Mouse (Mus musculus) embryonic facial prominence, embryonic 13.5 days (tissue): ENCODE results near the gene Ttpal. TPM values are rescaled to one million over a fixed set of nuclear protein-coding genes. Genes with fewer than 3 reads are reported as not detected.

Experiments used
- polyA plus RNA-seq: library from polyadenylated mRNA; unstranded; fragments of >200 nt; fragmentation: Nextera tagmentation; extraction: Ambion mirVana; gene quantifications from 2 replicates; pipeline ENCODE4 v1.2.1, GENCODE M21; 2015

Ttpal gene
- polyA plus RNA-seq, 1 experiment from 2014 or later, result 41.4 TPM

Other genes starting within 250 kb of the Ttpal start
- 0.45 and 0.72 TPM in 2 replicates for gene Jph2, start 204.3 kb upstream of the Ttpal start, polyA plus RNA-seq
- 92.1 and 99.5 TPM in 2 replicates for gene Oser1, start 177.6 kb upstream of the Ttpal start, polyA plus RNA-seq
- gene Gdap1l1, start 163.8 kb upstream of the Ttpal start, polyA plus RNA-seq, result 1.9 and 2.8 TPM in 2 replicates
- gene Fitm2, start 129.7 kb upstream of the Ttpal start, polyA plus RNA-seq, result 9.7 and 10.0 TPM in 2 replicates
- gene R3hdml, start 110.0 kb upstream of the Ttpal start, polyA plus RNA-seq, result not detected in 2 replicates
- 0.62 TPM in 1 of 2 replicates, not detected in the other for gene Hnf4a, start 95.5 kb upstream of the Ttpal start, polyA plus RNA-seq
- 26.4 and 35.6 TPM in 2 replicates for gene Serinc3, start 42.8 kb downstream of the Ttpal start, polyA plus RNA-seq
- gene Pkig, start 56.1 kb downstream of the Ttpal start, polyA plus RNA-seq, result 105 and 113 TPM in 2 replicates
- gene Ada, start 147.9 kb downstream of the Ttpal start, polyA plus RNA-seq, result 8.5 and 11.1 TPM in 2 replicates
- gene Ccn5, start 218.5 kb downstream of the Ttpal start, polyA plus RNA-seq, result 0.24 and 0.34 TPM in 2 replicates